Mouse (Mus musculus) limb, embryonic 14.5 days (tissue): ENCODE measurements around the gene Fbxo17. TPM values are rescaled to one million over a fixed set of nuclear protein-coding genes. Genes with fewer than 3 reads are reported as not detected.

ENCODE experiments used
- ATAC-seq: fragments of 200-750 bp; cut with Nextera tagmentation; 2 replicates; pipeline ENCODE4 v1.8.0; 2017; ENCODE audit warnings: low read depth, moderate number of reproducible peaks, moderate TSS enrichment; ENCODE audit not compliant: low FRiP score
- DNase-seq: peaks from one replicate; pipeline ENCODE4 v3.0.0-alpha.2; 2015; ENCODE audit warnings: low spot score
- H3K27ac ChIP-seq: fragments of 300-500 bp; sonication (generic); replicated peaks from 2 replicates; pipeline ENCODE4 v1.5.1; 2014; ENCODE audit warnings: low read depth, mild to moderate bottlenecking, low read length, moderate library complexity, mixed read lengths
- H3K27me3 ChIP-seq: fragments of 300-500 bp; sonication (generic); 2 replicates; pipeline ENCODE4 v1.6.1; 2014; ENCODE audit warnings: low read length, mixed read lengths; ENCODE audit not compliant: control insufficient read depth, insufficient read depth
- H3K36me3 ChIP-seq: fragments of 300-500 bp; sonication (generic); 2 replicates; pipeline ENCODE4 v1.6.1; 2014; ENCODE audit warnings: mild to moderate bottlenecking, low read length, moderate library complexity, mixed read lengths; ENCODE audit not compliant: control insufficient read depth, insufficient read depth
- H3K4me1 ChIP-seq: fragments of 300-500 bp; sonication (generic); 2 replicates; pipeline ENCODE4 v1.6.1; 2014; ENCODE audit warnings: antibody characterized with exemption, low read length, mixed read lengths; ENCODE audit not compliant: control insufficient read depth, insufficient read depth
- H3K4me2 ChIP-seq: fragments of 300-500 bp; sonication (generic); replicated peaks from 2 replicates; pipeline ENCODE4 v1.6.1; 2014; ENCODE audit warnings: low read depth, mild to moderate bottlenecking, low read length, moderate library complexity; ENCODE audit not compliant: severe bottlenecking
- H3K4me3 ChIP-seq: fragments of 300-500 bp; sonication (generic); replicated peaks from 2 replicates; pipeline ENCODE4 v1.5.1; 2014; ENCODE audit warnings: low read length
- H3K9ac ChIP-seq: fragments of 300-500 bp; sonication (generic); 2 replicates; pipeline ENCODE4 v1.6.1; 2014; ENCODE audit warnings: mild to moderate bottlenecking, low read depth, low read length, moderate library complexity; ENCODE audit not compliant: severe bottlenecking
- H3K9me3 ChIP-seq: fragments of 300-500 bp; sonication (generic); 2 replicates; pipeline ENCODE4 v1.6.1; 2016; ENCODE audit warnings: low read length; ENCODE audit not compliant: control insufficient read depth
- POLR2A ChIP-seq: fragments of 200-500 bp; IDR thresholded peaks from 2 replicates; pipeline ENCODE4 v1.8.0; 2012; ENCODE audit warnings: inconsistent platforms, mild to moderate bottlenecking, moderate library complexity, borderline replicate concordance; ENCODE audit not compliant: insufficient read depth, insufficient read length; ENCODE audit errors: extremely low read depth
- WGBS: fragments of 180-500 bp; shearing (Covaris S2); extraction: QIAGEN DNeasy Blood & Tissue Kit; methylation state at CpG from one replicate; pipeline ENCODE4 v1.1.7; 2014; 5-methylcytosine and 5-hydroxymethylcytosine counted together
- polyA plus RNA-seq, 2 experiments: library from polyadenylated mRNA; depleted of rRNA in 1 of 2; stranded (reverse) in 1 of 2; unstranded in 1 of 2; fragments of >200 nt; fragmentation: Nextera tagmentation in 1 of 2; extraction: Ambion mirVana in 1 of 2; gene quantifications; 2 replicates each; pipeline versions ENCODE4 v1.2.1 to v1.2.3; 2012 to 2014

Fbxo17 gene
- polyA plus RNA-seq, 2 experiments: 29.0 to 34.8 TPM

GRCm38 (mm10) chr7:28773163-28773562 is 56.6 kb downstream of the Fbxo17 start:
- no peak for ATAC-seq
- H3K9me3 ChIP-seq: no peaks in the 10 kb centered on the region
- no peak overlapping the region for H3K27ac ChIP-seq
- H3K4me2 ChIP-seq: no peak overlapping the region
- peaks cover 47% of the 10 kb centered on the region for H3K36me3 ChIP-seq
- H3K27me3 ChIP-seq: no peaks in the 10 kb centered on the region
- DNase-seq: no peak
- no peak overlapping the region for H3K9ac ChIP-seq
- no peak for TF ChIP-seq POLR2A
- WGBS: 55% methylated on average over 3 of the region's 3 CpGs
- no peaks in the 10 kb centered on the region for H3K4me1 ChIP-seq
- no peak overlapping the region for H3K4me3 ChIP-seq

DNA sequence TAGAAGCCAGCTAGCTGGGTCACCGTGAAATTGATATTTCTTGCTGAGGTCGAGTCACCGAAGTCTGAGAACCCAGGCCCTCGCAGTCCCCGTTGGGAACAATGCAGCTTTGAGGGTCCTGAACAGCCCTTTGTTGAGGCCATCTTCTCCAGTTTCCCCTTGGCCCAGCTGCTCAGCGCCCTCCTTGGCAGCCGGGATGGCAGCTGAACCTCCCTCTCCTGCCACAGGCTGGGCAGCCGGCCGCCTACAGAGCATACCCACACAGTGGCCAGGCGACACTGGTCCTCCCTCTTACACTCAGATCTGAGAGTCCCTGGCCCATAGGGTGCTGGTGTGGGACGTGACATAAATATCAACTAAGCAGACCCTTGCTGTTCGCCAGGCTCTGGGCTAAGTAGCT is 57.6 kb downstream of the Fbxo17 start:
- DNase-seq: peak; percentile 37
- H3K9ac ChIP-seq: no peak overlapping the region
- peaks cover 51% of the 10 kb centered on the region for H3K36me3 ChIP-seq
- no peak for TF ChIP-seq POLR2A
- no peak overlapping the region for H3K27ac ChIP-seq
- H3K4me1 ChIP-seq: no peaks in the 10 kb centered on the region
- H3K4me2 ChIP-seq: no peak overlapping the region
- WGBS: 85% methylated on average over 12 of the region's 12 CpGs
- peak; percentile 72 for ATAC-seq
- no peaks in the 10 kb centered on the region for H3K27me3 ChIP-seq
- no peak overlapping the region for H3K4me3 ChIP-seq
- no peaks in the 10 kb centered on the region for H3K9me3 ChIP-seq

- Histone ChIP-seq H3K4me1 (0 out of 2 replicates have a peak, but pooled peaks cover under 1% of the 10 kb centered on the region), H3K4me2 (no peak overlapping the region), H3K36me3 (peaks cover 51% of the 10 kb centered on the region), H3K27ac (no peak overlapping the region), H3K4me3 (no peak overlapping the region), H3K9ac (no peak overlapping the region), H3K9me3 (no peaks in the 10 kb centered on the region), H3K27me3 (no peaks in the 10 kb centered on the region)
- WGBS: 88% methylated on average over 7 of the region's 7 CpGs
- ATAC-seq: 0 out of 2 replicates have a peak, but pooled peaks have one; percentile 29
- no peak for TF ChIP-seq POLR2A
- DNase-seq: peak; percentile 42
These were observed 58.5 kb downstream of the Fbxo17 start for GRCm38 (mm10) chr7:28775129-28775528.

DNA sequence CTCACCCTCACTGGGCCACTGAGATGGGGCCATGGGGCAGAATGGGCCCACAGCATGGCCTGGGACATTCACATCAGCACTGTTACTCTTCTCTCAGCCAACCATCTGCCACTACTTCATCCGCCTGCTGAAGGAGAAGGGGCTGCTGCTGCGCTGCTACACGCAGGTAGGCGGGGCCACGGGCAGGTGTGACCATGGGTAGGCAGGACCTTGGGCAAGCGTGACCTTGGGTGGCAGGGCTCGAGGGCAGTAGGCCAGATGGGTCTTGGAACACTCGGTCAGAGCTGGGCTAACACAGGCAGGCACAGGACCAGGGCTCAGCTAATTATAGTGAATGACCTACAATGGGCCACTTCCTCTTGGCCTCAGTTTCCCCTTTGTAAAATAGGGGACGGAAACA is 62.2 kb downstream of the Fbxo17 start:
- H3K4me2 ChIP-seq: no peak overlapping the region
- ATAC-seq (no peak), DNase-seq (no peak)
- H3K4me3 ChIP-seq: no peak overlapping the region
- peaks cover 51% of the 10 kb centered on the region for H3K36me3 ChIP-seq
- WGBS: 83% methylated on average over 9 of the region's 9 CpGs
- H3K27ac ChIP-seq: no peak overlapping the region
- no peaks in the 10 kb centered on the region for H3K9me3 ChIP-seq
- no peak for TF ChIP-seq POLR2A
- no peaks in the 10 kb centered on the region for H3K27me3 ChIP-seq
- peaks cover 6% of the 10 kb centered on the region; the same call in 1 of the 2 replicates for H3K4me1 ChIP-seq
- no peak overlapping the region for H3K9ac ChIP-seq

GRCm38 (mm10) chr7:28780067-28780658 is 63.6 kb downstream of the Fbxo17 start:
- peak; percentile 53 for ATAC-seq
- TF ChIP-seq POLR2A: no peak
- Histone ChIP-seq H3K4me2 (no peak overlapping the region), H3K27ac (no peak overlapping the region), H3K4me1 (peaks cover 6% of the 10 kb centered on the region; the same call in 1 of the 2 replicates), H3K27me3 (no peaks in the 10 kb centered on the region), H3K36me3 (peaks cover 51% of the 10 kb centered on the region), H3K9me3 (no peaks in the 10 kb centered on the region), H3K9ac (no peak overlapping the region), H3K4me3 (no peak overlapping the region)
- DNase-seq: peak; percentile 94
- 44% methylated on average over 6 of the region's 6 CpGs for WGBS
